Mouse (Mus musculus) cerebellum, postnatal 14 days (tissue): ENCODE data around the gene Gpatch2.

Source experiments
- DNase-seq, 2 experiments: peaks; one replicate each; pipeline ENCODE4 v3.0.0; 2021; ENCODE audit warnings: mixed read lengths in 2 of 2

The Gpatch2 gene

DNA sequence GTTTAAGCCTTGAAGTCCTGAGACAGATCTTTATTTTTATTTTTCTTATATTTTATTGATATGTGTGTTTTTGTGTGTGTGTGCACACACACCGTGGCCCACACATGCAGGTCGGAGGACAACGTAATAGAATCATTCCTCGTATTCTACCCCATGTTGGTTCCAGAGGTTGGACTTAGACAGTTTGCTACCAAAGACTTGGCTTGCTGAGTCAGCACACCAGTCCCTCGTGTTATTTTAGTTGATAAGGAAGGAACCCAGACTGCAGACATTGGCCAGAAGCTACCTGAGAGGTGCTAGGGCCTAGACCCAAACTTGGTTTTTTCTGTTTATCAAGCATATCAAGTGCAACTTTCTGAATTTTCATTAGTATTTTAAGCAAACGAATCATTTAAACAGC, 95.8 kb downstream of the Gpatch2 start:
- no peak for DNase-seq

- DNase-seq: no peak
Observed at GRCm38 (mm10) chr1:187313323-187313722, 98.0 kb downstream of the Gpatch2 start.

- DNase-seq: no peak
Observed at GRCm38 (mm10) chr1:187313763-187314162, 98.5 kb downstream of the Gpatch2 start.

DNA sequence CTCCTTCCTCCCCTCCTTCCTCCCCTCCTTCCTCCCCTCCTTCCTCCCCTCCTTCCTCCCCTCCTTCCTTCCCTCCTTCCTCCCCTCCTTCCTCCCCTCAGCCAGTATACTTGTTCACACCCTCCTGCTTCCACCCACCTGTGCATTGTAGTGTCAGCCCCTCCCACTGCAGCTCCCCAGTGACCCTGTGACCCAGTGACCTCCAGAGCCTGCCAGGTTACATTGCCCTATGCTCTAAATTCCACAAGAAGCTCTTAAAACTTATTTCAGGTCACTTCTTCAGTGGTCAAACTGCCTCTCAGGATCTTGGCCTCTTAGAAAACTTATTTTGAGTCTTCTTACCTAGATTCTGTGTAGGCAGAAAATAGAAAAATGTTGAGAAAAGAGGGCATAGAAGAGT, 99.2 kb downstream of the Gpatch2 start:
- DNase-seq: no peak

DNA sequence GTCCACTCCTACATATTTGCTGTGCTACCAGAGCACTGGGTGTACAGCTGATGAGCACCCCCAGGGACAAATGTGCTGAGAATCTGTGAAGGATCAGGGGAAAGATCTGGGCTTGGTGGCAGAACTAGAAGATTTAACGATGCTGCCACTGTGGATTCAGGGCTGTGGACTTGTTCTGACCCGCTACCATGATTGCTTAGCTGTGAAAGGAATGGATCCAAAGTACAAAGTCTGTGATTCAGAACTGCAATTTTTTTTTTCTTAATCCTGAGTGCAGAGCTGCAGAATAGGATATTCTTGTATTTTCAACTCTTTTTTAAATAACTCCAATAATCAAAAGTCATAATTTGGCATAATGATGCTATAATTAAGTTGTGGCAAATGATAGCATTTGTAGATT, 100.5 kb downstream of the Gpatch2 start:
- DNase-seq: no peak

DNA sequence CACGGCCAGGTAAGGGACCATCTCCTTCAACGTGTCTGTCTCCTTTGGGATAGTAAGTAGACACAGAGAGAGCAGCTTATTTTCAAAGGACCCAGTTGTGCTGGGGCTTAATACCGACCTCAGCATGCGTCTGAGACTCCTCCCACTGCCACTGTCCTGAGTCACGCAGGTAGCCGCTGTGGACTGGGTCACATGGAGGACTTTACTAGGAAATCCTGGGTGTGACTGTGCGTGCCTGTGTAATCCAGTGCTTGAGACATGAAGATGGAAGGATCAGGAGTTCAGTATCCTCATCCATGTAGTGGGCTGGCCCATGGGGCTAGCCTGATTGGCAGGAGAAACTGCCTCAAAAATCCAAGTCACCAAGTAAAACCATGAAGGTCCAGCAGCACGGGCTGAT, 101.2 kb downstream of the Gpatch2 start:
- no peak for DNase-seq

DNA sequence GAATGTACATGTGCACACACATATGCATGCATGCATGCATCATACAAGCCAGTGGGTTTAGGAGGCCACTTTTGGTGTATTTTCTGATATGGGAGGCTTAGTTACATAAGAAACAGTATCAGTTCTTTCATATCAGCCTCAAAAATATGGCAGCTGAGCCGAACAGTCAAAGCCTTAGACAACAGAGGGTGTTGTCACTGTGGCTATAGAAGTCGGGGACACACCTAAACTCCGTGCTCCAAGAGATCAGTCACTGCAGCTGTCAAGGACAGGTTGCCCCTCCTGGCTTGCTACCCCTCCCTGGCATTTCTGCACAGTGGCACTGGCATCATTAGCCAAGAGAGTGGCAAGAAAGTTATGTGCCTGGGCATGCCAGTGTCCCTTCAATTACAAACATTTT, 106.5 kb downstream of the Gpatch2 start:
- no peak for DNase-seq

- DNase-seq: no peak
Observed at GRCm38 (mm10) chr1:187322505-187323208, 107.3 kb downstream of the Gpatch2 start.

DNA sequence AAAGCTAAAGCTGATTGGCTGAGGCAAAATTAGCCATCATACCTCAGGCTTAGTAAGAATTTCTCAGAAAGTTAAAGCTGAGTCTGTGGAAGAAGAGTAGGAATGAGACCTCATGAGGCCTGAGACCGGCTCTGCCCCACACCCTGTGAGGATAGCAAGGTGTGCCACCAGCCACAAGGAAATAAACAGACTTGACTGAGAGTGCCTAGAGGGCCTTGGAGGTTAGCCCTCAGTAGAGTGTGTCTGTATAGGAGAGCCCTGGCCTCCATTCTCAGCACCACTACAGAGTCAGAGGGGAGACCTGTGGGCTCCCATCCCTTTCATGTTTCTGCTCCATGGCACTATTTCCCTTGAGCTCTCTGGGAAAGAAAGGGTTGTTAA, 107.9 kb downstream of the Gpatch2 start:
- no peak for DNase-seq

- DNase-seq: no peak
Observed at GRCm38 (mm10) chr1:187342551-187342950, 127.2 kb downstream of the Gpatch2 start.

DNA sequence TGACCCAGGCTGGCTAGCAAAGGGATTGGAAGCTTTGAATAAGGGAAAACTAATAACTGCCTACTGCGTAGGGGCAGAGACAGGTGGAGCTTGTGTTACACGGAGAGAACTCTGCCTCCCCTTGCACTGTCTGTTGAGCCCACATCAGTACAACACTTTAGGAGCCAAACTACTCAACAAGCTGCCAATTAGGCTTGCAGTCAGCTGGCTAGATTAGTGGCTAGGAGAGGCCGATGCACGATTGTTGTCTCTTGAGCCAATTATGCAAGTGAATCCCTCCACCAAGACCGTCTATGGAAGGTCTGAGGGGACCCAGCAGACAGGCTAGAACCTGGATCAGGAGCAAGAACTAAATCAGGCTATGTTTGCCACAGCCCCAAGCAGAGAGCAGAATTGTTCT, 129.8 kb downstream of the Gpatch2 start:
- DNase-seq: peak; percentile 44 to 61

- no peak for DNase-seq
Observed at GRCm38 (mm10) chr1:187346923-187347322, 131.6 kb downstream of the Gpatch2 start.

- DNase-seq: no peak
Observed at GRCm38 (mm10) chr1:187347606-187348005, 132.3 kb downstream of the Gpatch2 start.

- DNase-seq: no peak
Observed at GRCm38 (mm10) chr1:187348053-187348820, 132.9 kb downstream of the Gpatch2 start.

GRCm38 (mm10) chr1:187348859-187349258, 133.6 kb downstream of the Gpatch2 start:
- no peak for DNase-seq

DNA sequence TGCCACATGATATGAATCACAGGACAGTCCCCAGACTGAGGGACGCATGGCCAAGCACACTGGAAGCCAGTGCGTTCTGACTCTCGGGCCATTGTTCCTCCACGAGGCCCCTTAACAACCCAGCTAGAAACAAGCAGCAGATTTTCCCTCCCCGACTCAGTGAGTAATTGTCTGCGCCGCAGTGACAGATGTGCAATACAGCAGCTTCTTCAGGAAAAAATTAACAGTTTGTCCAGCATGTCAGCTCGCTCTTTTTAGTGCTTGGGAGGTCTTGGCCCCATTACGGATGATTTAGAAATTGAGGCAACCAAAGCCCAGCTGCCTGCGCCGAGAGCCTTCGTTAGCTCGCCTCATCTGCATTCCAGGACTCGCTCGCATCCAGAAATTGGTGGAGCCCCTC, 140.9 kb downstream of the Gpatch2 start:
- DNase-seq: no peak

- DNase-seq: no peak
Observed at GRCm38 (mm10) chr1:187356904-187357303, 141.6 kb downstream of the Gpatch2 start.

GRCm38 (mm10) chr1:187360240-187360639, 144.9 kb downstream of the Gpatch2 start:
- DNase-seq: no peak

GRCm38 (mm10) chr1:187362536-187362935, 147.2 kb downstream of the Gpatch2 start:
- DNase-seq: no peak

- DNase-seq: no peak
Observed at GRCm38 (mm10) chr1:187365424-187365823, 150.1 kb downstream of the Gpatch2 start.

DNA sequence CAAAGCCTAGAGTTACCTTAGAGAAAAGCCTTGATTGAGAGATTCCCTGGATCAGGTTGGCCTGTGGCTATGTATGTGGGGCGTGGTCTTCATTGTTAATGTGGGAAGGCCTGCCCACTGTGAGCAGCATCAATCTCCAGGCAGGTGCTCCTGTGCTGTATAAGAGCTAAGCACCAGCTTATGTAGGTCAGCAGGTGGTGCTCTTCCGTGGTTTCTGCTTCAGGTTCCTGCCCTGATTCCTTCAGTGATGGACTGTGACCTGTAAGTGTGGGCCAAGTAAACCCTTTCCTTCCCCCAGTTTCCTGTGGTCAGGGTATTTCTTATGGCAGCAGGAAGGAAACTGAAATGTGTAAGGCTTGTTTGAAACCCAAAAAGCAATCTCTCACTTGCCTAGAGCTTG, 151.5 kb downstream of the Gpatch2 start:
- no peak for DNase-seq

DNA sequence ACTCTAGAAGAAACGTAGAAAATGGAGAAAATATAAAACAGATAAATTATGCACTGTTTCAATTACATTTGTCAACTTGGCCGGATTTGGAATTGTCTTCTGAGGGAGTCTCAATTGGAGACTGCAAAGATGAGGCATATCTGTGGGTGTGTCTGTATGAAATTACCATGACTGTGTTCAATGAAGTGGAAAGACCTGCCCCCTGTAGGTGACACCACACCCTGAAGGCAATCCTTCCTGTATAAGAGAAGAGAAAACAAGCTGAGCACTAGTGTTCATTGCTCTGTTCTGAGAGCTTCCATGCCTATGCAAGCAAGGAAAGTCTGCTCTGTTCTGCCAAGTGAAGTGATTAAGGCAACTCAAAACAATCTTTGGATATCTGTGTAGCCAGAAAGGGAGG, 153.7 kb downstream of the Gpatch2 start:
- no peak for DNase-seq

- DNase-seq: peak in 1 of 2 experiments; percentile 7
Observed at GRCm38 (mm10) chr1:187373506-187373905, 158.2 kb downstream of the Gpatch2 start.

DNA sequence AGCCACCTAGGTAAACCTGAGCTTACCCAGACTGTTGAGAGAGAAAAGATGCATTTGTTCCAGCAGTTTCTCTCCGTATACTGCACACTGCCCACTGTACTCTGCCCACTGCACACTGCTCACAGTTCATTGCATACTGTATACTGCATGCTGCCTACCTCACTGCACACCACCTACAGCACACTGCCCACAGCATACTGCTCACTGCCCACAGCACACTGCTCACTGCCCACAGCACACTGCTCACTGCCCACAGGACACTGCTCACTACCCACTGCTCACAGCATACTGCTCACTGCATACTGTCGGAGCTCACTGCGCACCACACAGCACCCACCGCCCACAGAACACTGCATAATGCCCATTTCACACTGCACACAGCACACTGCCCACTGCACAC, 159.1 kb downstream of the Gpatch2 start:
- no peak for DNase-seq
